Mouse (Mus musculus) cerebellum, adult 2 months (tissue): Measurements from ENCODE around the gene Cbx8.

Experiments used
- CTCF ChIP-seq: fragments of 200-500 bp; IDR thresholded peaks from 2 replicates; pipeline ENCODE4 v1.5.1; 2011; ENCODE audit warnings: low read depth, mild to moderate bottlenecking, control low read depth, low read length, moderate library complexity, borderline replicate concordance; ENCODE audit not compliant: insufficient read depth
- POLR2A ChIP-seq: fragments of 200-500 bp; IDR thresholded peaks from 2 replicates; pipeline ENCODE4 v1.6.1; 2011; ENCODE audit warnings: low read length, control low read depth, borderline replicate concordance; ENCODE audit not compliant: insufficient read depth

DNA sequence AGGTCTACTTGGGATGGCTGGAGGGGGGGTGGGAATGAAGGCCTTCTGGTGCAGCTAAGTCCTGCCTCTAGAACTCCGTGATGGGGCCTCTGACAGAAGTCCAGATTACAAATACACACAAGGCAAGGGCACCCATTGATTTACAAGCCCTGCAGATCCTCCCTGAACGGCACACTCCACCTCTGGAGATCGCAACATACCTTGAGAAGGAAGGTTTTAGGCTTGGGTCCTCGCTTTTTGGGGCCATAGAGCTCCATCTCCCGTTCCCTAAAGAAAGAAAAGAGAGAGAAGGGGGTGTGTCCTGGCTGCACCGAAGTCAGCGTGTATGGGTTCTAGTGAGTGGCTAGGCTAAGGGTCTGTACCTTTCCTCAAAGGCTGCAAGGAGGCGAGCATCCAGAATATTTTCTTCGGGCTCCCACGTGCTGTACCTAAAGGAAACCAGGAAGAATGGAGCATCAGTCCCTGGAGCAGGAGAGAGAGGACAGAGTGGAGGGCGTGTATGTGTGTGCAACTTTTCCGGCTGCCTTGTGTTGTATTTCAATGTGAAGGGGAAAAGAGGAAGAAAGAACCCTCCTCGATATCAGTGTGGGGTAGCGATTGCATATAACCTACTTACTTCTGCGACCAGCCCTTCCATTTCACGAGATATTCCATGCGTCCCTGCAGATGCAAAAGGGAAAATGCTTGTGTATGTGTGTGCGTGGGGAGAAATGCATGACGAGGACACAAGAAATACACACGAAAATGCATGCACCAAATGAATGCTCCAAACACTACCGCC is 847 bp downstream of the Cbx8 start:
- no peak for TF ChIP-seq CTCF
- no peak for TF ChIP-seq POLR2A
